In genomic region chr7:64164997-64165396, GRCm38 (mm10) we compare ENCODE assay signal across 10 mouse cellular contexts. TPM values are rescaled to one million over a fixed set of nuclear protein-coding genes. Genes with fewer than 3 reads are reported as not detected.
DNase-seq lines count a peak whose midpoint lies in the region; ATAC-seq and TF ChIP-seq lines count a peak whose summit lies in the region.
"Had no signal": no experiment of that assay in that cellular context is flagged by ENCODE, and none has a peak within 500 bp of the region (broad histone marks: within the 10 kb centered on the region; RNA-seq: fewer than 3 reads in every experiment).

No protein-coding gene starts in this region.

- H3K9ac ChIP-seq in liver, embryonic 14.5 days (replicated peaks), result no peak overlapping the region
- H3K9ac ChIP-seq: embryonic facial prominence, embryonic 12.5 days; limb, embryonic 12.5 days had no signal

- WGBS in liver, embryonic 14.5 days (ENCODE audit: insufficient replicate concordance), result 54% methylated on average over 3 of the region's 3 CpGs

- H3K27ac ChIP-seq in liver, embryonic 14.5 days, result no peak overlapping the region
- no peak overlapping the region for H3K27ac ChIP-seq in left cerebral cortex, adult 2 months
- H3K27ac ChIP-seq: embryonic facial prominence, embryonic 12.5 days; limb, embryonic 12.5 days had no signal

- no peaks in the 10 kb centered on the region for H3K4me1 ChIP-seq in liver, embryonic 14.5 days (replicated peaks; ENCODE audit: control insufficient read depth in 2 of 2, insufficient read depth in 2 of 2, low read length in 1 of 2)
- H3K4me1 ChIP-seq: embryonic facial prominence, embryonic 12.5 days; limb, embryonic 12.5 days had no signal

- ATAC-seq in liver, embryonic 14.5 days (ENCODE audit: insufficient read depth), result no peak

- no peak overlapping the region for H3K4me3 ChIP-seq in liver, embryonic 14.5 days (ENCODE audit: insufficient read depth in 1 of 2, low read depth in 2 of 2, low read length in 2 of 2)
- no peak overlapping the region for H3K4me3 ChIP-seq in left cerebral cortex, adult 2 months
- H3K4me3 ChIP-seq: embryonic facial prominence, embryonic 12.5 days; limb, embryonic 12.5 days had no signal

- intact Hi-C loops in left cerebral cortex, adult 2 months (cut with DNase I), result loop anchor here (1.0 to 2.0 kb wide), 2 partner anchors 162 to 578 kb away; no protein-coding TSS in a partner anchor

- H3K27me3 ChIP-seq in liver, embryonic 14.5 days (ENCODE audit: control insufficient read depth, insufficient read depth, low read length), result no peaks in the 10 kb centered on the region
- H3K27me3 ChIP-seq: embryonic facial prominence, embryonic 12.5 days; limb, embryonic 12.5 days had no signal

- no peak for TF ChIP-seq EP300 in liver, embryonic 14.5 days (IDR thresholded peaks at IDR 0.05; ENCODE audit: low read depth)

- no peaks in the 10 kb centered on the region for H3K36me3 ChIP-seq in liver, embryonic 14.5 days (replicated peaks; ENCODE audit: control insufficient read depth, insufficient read depth, low read depth)
- H3K36me3 ChIP-seq: embryonic facial prominence, embryonic 12.5 days; limb, embryonic 12.5 days had no signal

- DNase-seq in liver, embryonic 14.5 days (ENCODE audit: low read depth in 3 of 3, low spot score in 3 of 3), result no peak
- DNase-seq in liver, result no peak
- peak; percentile 85 for DNase-seq in NIH3T3 (ENCODE audit: low read depth)
- peak; percentile 47 for DNase-seq in cerebellum, adult 8-10 months
- peak; percentile 35 for DNase-seq in heart, adult 8-10 months (ENCODE audit: low spot score)
- peak; percentile 50 to 63 for DNase-seq in left cerebral cortex, adult 2 months (ENCODE audit: extremely low spot score in 1 of 2, low spot score in 2 of 2)
- peak; percentile 19 for DNase-seq in retina, postnatal 7 days (ENCODE audit: low read depth, low spot score)
- DNase-seq in MN1 (ENCODE audit: low spot score), result no peak

- peak; percentile 63 for TF ChIP-seq CTCF in liver, embryonic 14.5 days (IDR thresholded peaks at IDR 0.05; ENCODE audit: low read depth)
- peak; percentile 89 for TF ChIP-seq CTCF in left cerebral cortex, adult 2 months (IDR thresholded peaks at IDR 0.05)

- H3K9me3 ChIP-seq in liver, embryonic 14.5 days (ENCODE audit: control insufficient read depth, low read length), result no peaks in the 10 kb centered on the region
- H3K9me3 ChIP-seq: embryonic facial prominence, embryonic 12.5 days; limb, embryonic 12.5 days had no signal

- H3K4me2 ChIP-seq in liver, embryonic 14.5 days (ENCODE audit: low read depth), result no peak overlapping the region
- H3K4me2 ChIP-seq: embryonic facial prominence, embryonic 12.5 days; limb, embryonic 12.5 days had no signal

RNA-seq across cellular contexts. Expression of gene Trpm1, which starts 11.4 kb away (rescaled TPM):
- polyA plus RNA-seq in liver, embryonic 14.5 days (2012; rRNA removed), result not detected in 2 replicates
- polyA plus RNA-seq in liver, embryonic 14.5 days (2014; fragmentation: Nextera tagmentation; extraction: Ambion mirVana), result not detected in 2 replicates
- under 1 TPM in 2 of 4 experiments, not detected in 2; 0.31 to 0.66 TPM for total RNA-seq in heart, adult 8-10 months (2022)
- total RNA-seq in left cerebral cortex, adult 2 months (2021), result under 1 TPM; 0.61 TPM

Comparison
In these comparisons a context has a peak if more than half of its experiments do, and no peak if none do; other contexts are left out.
1. DNase-seq: peak in NIH3T3 (single experiment), cerebellum, adult 8-10 months (single experiment), heart, adult 8-10 months (single experiment), left cerebral cortex, adult 2 months (2 of 2) and retina, postnatal 7 days (single experiment); none in liver, embryonic 14.5 days (0 of 3), liver (single experiment) and MN1 (single experiment).